Mouse (Mus musculus) ES-CJ7 (cell line): ENCODE results near the gene Cep95.
"Not testable (repeated sequence)": the region's sequence is repeated elsewhere in the genome, so short reads cannot be mapped to it uniquely, and the experiment has no call there.

Experiments used
- DNase-seq: peaks from one replicate; pipeline ENCODE4 v3.0.0; 2011; ENCODE audit warnings: low read depth, low spot score

The Cep95 gene

DNA sequence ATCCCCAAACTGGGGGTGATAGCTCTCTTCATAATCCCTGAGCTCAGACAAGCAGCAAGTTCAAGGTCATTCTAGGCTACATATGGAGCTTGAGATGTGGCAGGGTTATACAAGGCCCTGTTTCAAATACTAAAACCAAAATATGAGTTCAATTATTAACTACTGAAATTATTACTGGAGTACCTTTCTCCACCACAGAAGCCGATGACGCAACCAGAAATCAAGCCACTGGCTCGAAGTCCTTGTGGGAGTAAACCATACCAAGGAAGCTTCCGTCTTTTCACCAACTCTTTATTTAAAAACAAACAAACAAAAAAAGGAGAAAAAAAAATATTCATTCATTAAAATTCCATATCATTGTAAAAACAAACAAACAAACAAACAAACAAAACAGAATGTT, 12.1 kb upstream of the Cep95 start:
- no peak for DNase-seq

DNA sequence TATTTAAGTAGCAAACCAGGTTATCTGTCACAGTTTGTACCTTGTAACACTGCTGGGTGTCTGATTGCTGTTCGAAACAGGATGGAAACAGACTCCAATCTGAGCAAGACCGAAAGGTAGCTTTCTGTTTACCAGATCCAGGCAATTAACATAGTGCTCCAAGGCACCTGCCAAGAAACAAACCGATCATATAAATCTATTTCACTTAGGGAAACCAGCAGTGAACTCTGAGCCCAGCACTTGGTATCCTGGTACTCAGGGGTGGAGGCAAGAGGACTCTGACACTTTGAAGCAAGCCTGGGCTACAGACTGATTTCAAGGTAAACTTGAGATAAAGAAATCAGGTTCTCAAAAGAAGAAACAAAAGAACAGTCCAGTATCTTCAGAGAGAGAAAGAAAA, 11.7 kb upstream of the Cep95 start:
- no peak for DNase-seq

DNA sequence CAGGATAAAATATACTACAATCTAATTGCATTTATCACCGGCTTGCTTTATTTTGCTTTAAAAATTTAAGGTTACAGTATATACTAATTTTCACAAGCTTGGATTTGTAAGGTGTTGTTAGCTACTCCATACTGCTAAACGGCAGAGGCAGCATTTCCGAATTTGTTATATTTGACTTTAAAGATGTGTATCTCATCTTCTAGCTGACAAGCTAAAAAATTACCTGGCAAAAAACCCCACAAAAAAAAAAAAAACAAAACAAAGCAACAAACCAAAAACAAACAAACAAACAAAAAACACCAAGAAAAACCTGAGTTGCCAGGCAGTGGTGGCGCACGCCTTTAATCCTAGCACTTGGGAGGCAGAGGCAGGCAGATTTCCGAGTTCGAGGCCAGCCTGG, 10.9 kb upstream of the Cep95 start:
- no peak for DNase-seq

DNA sequence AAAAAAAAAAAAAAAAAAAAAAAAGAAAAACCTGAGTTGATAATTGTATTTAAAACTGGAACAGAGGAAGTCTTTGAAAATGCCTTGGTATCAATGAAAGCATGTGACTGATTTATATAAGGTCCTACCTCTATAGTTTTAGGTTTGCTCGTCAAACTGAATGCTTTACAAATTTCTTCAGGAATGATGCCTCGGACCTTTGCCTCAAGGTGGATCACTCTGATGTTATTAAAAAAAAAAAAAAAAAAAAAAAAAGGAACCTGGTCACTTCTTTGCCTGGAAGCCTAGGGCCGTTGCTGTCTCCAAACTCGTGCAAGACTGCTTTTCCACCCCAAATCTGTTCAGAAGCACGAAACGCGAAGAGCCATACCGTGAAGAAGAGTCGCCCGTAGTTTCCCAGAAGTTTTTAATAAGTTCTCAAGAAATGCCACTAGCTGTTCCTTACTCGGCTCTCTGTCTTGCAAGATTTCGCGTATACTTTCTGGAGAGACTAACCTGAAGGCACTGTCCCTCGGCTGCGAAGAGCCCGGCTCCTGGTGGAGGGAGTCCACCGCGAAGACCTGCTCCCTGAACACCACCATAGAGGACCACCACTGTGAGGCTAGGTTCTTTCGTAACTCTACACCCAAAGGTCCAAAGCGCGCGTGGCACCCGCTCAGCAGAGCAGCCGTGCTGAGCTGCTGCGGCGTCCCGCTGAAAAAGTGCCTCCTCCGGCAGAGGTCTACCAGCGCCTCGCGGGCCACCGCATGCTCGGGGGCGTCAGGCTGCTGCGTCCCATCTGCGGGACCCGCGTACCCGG, 10.3 kb upstream of the Cep95 start:
- DNase-seq = no peak

DNA sequence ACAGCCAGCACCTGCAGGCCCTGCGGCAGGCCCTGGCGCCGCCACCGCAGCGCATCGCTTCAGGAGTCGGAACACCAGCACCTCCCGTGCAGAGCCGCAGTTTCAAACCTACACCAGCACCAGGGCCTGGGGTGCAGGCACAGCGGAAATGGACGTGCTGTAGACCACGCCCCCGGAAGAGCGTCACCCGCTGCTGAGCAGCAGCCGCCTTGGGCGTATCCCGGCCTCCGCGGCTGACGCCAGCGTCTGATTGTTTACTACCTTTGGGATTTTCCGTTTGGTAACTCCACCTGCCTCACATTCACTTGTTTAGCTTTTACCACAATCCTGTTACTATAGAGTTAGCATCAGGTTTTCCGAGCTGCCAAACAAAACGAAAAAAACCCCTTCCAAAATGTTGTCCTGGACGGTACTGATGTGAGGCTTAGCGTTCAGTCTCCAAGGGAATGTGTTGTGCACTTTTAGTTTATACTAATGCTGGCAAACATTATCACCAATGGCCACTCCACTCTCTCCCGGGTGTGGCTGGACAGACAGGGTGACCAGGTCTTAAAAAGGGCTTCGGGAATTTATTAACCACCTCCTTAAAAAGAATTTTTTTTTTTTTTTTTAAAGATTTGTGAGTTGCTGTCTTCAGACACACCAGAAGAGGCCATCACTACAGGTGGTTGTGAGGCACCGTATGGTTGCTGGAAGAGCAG, 9.5 kb upstream of the Cep95 start, which contains the start of gene Polg2:
Gene Polg2 (minus strand): TSS at position 150 of the 701 bp plus-strand sequence.
- DNase-seq = peak; percentile 94

DNA sequence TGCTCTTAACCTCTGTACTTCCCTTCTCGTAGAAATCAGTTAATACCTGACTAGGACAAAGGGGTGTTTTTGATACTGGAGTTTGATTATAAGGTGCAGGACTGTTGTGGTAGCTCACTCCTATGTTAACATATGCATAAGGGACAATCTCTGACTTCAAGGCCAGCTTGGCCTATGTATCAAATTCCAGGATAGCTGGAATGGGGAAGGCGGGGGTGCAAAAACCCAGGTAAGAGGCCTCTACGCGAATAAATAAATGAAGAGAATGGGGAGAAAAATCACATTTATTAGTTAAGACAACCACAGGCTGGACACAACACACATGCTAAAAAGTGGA, 9.0 kb upstream of the Cep95 start:
- no peak for DNase-seq

DNA sequence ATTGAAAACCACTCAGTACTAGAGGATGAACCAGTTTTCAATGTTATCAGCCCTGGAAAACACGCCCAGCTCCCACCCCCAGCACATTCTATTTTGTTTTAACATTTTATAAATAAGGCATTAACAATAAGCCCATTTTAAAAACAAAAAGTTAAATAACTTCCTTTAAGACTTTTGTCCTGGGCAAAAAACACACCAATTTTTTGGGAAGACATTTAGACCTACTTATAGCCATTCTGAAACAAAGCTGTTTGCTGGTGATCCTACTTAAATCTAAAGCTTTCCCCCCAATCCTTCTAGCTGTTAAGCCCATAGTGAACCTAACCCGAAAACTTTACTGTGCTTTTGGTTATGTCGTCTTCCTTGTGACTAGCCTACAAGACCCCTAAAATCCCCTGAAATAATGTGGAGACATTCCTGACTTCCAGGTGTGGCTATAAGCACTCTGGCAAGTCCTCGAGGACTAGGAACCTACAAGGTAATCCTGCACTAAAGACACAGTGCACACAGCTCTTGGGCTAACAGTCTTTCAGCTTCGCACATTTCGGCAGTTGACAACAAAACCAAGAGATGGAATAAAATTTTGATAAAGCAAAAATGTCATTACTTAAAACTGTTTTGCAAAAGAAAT, 8.3 kb upstream of the Cep95 start:
- DNase-seq = no peak

DNA sequence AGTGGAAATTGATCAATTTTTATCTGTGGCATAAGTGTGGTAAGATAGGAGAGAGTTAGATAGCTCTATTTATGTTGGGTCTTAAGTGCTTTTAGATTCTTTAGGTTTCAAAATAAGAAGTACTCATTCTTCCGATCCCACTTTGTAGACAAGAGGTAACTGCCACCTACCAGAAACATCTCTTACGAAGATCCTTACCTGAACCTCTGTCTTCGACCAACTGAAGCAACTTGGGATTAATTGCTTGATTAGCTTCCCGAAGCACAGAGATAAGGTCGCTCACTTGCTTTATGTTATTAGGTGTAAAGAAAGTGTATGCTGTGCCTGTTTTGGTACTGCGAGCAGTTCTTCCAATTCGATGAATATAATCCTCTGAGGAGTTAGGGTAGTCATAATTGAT, 6.8 kb upstream of the Cep95 start:
- not testable (repeated sequence) for DNase-seq

DNA sequence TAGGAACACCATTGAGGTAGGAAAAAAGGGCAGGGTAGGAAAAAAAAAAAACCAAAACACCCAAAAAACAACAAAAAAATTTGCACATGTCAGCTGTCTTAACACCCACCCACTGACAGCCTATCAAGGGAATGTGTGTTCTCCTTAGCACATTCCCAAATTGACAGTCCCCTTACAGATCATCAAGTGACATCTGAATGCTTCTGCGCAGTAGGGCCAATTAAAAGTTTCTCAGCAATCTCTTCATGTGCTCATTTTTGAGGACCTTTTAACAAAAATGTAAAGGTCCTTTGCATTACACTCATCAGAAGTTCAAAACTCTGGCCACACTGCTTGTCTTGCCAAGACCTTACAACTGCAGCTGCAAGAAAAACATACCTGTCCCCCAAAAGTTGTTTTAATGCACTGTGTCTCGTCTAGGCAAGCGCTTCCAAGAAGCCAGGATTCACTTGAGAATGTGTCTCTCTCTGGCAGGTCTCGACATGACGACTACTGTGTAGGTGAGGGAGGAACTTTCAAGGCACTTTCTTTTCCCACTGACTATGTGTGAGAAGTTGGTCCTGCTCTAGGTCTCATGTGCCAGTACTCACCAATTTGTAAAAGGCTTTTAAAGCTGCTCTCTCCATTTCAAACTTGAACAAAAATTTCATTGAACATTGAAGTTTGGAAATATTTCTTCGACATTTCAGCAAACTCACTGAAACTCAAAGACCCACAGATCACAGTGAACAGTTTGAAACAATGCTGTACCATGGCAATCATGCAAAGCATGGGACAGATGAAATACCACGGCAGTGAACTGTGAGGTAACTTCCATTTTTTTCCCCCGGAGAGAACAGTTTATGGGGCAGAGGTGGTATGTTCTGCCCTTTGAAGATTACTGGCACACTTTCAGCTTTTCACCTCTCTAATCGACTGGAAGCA, 5.9 kb upstream of the Cep95 start:
- DNase-seq = no peak

DNA sequence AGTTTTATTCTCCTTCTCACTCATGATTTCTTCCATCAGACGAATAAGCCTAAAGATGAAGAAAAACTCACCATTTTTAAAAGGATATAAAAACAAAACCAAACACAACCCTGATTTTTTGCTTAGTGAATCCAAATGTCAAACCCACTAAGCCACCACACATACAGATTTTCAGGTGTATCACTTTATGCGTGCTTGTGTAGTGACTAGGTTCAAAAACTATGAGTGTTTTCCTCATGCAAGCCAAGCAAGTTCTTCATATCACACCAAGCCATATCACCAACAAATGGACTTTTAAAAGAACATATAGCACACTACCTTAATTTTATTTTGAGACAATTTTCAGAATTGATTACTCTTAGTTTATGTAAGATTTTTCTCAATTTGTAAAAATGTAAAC, 4.6 kb upstream of the Cep95 start:
- DNase-seq = no peak

DNA sequence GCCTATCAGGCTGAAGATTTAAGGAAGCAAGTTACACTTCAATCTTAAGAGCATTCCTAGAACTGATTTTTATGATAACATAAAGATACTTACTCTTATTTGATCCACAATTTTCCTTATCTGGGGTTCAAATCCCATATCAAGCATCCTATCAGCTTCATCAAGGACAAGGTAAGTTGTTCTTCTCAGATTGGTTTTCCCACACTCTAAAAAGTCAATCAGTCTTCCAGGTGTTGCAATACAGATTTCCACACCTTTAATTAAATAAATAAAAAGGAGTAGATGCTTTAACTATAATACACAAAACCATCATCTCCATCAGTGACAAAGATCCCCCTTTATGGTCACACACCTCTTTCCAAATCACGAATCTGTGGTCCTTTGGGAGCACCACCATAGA, 4.0 kb upstream of the Cep95 start:
- no peak for DNase-seq

DNA sequence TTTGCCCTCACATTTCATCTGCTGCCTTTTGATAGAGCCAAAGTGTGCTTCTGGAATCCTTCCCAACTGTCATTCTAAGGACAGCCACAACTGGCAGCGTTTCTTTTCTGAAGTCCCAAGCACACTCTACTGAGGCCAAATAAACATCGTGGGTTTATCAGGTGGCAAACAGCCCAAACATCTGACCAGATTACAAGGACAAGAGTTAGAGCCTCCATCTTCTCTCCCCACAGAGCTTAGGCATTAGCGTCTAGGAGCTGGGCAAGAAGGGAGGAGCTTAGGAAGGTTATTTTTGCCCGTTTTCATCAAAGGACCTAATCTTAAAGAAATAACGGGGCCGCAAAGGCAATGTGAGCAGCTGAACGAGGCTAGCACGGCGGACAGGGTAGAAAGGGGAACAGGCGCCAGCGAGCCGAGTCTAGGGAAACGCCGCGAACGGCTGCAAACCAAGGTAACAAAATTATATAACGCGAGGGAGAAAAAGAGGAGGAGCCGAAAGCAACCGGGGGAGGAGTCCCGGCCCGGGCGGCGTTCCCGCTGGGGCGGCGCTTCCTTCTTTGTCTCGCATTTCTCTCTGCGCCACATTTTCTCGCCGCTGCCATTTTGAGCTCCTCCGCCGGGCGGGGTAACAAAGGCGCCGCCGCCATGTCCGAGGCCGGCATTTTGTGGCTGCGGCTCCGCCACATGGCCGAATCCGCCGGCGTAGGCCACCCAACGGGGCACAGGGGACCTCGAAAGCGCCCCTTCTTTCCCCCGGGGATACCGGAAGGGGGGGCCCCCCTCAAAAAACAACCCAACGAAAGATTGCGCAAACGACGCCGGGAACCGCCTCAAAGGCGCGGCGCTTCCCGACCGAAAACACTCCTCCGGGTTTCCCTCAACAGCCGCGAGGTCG, 1.7 kb upstream of the Cep95 start:
- peak; percentile 81 for DNase-seq

DNA sequence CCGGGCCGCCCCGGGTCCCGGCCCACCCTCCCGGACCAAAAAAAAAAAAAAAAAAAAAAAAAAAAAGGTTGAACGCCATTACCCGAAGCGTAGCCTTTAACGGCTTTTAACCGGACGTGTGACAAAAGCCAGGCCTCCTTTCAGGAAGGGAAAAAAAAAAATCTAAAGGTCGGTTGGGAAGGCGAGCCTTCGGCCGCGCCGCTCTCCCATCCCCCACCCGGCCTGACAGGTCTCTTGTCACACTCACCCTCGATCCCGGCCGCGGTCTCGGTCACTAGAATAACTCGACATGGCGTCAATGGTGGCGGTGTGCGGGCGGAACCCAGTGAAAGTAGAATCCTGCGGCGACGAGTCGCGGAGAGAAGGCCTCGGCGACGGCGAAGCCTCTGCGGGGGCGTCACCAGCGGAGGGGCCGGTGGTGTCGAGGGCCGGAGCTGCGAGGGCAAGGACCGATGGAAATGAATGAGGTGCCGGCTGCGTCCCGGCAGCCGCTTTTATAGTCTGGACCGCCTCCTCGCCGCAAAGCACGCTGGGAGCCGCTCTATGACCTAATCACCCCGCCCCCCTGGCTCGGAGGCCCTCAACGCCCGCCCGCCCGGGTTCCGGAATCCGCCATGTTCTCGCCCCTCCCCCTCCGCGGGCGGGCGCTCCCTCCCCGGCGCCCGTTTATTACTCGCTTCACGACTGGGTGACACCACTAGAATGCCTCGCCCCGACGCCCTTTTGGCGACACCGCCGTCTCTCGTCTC, 852 bp upstream of the Cep95 start:
- DNase-seq = peak; percentile 96

DNA sequence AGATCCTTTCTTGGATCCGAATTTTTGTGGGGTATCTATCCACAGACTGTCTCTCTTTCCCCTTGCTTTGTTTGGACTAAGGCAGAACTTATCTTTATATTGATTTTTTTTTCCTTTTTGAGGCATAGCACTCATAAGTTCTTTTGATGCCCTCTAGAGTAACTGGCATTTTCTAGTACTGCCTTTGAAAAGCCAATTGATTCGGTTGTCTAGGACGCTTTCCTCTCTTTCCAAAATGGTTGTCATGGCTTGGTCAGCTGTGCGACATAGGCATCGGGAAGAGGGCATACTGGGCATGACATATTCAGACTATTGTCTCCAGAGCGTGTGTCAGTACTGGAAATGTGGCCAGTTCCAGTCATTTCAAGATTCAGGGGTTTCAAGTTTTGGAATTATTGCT, 597 bp downstream of the Cep95 start:
- no peak for DNase-seq

DNA sequence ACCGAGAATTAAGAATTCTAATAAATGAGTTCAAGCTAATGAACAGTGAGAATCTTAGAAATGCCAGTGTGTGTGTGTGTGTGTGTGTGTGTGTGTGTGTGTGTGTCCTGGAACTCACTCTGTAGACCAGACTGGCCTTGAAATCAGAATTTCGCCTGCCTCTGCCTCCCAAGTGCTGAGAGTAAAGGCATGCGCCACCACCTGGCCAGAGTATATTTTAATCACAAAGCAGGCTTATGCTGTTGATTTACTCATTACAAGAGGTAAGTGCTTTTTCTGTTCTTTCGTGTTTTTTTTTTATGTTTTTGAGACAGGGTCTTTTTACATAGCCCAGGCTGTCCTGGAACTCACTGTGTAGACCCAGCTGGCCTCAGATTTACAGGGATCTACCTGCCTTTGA, 4.8 kb downstream of the Cep95 start:
- DNase-seq = peak; percentile 48

DNA sequence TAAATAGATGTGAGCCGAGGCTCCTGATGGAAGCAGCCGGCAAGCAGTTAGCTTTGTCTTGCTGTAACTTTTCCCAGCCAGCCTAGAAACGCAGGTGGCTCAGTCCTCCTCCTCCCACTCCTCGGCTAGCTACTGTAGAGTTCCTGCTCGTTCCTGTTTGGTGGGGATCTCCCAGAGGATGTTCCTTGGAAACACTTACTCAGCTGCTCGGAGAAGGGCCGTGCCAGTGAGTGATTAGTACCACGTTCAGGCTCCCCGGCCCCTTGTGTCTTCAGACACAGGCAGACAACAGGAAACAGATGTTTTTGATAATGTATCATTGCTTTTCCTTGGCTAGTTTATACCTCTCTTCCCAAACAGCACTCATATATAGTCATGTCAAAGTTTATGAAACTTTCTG, 6.6 kb downstream of the Cep95 start:
- DNase-seq = no peak

DNA sequence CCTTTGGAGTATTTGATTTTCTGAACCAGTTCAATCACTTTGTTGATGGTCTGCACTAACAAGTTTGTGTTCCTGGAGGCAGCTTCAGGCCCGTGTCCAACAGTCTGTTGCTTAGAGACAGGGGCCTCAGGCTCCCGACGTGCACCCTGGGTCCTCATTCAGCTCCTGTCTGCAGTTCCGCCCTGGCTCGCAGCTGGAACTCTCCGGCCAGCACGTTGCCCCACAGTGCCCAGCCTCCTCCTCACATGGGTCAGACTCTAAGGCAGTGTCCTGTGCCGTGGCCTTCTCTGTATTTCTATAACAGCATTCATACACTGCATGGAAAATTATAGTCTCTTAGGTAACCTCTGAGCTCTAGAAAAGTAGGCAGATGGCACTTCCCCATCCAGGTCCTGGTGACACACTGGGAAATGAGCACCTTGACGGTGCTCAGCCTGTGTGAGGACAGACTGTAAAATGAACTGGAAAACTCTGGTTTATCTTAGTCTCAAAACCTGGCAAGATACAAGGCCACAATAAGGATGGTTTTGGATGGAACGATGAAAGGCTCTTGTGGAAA, 13.1 kb downstream of the Cep95 start:
- no peak for DNase-seq

DNA sequence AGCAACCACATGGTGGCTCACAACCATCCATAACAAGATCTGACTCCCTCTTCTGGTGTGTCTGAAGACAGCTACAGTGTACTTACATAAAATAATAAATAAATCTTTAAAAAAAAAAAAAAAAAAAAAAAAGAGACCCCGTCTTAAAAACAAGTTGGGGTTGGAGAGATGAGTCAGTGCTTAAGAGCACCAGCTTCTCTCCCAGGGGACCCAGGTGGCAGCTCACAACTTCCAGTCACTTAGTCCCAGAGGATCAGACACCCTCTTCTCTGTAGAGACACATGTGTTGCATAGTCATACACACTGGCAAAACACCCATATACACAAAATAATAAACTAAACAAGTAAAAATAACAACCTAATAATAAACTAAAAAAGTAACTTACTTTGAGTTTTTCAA, 18.4 kb downstream of the Cep95 start:
- not testable (repeated sequence) for DNase-seq

DNA sequence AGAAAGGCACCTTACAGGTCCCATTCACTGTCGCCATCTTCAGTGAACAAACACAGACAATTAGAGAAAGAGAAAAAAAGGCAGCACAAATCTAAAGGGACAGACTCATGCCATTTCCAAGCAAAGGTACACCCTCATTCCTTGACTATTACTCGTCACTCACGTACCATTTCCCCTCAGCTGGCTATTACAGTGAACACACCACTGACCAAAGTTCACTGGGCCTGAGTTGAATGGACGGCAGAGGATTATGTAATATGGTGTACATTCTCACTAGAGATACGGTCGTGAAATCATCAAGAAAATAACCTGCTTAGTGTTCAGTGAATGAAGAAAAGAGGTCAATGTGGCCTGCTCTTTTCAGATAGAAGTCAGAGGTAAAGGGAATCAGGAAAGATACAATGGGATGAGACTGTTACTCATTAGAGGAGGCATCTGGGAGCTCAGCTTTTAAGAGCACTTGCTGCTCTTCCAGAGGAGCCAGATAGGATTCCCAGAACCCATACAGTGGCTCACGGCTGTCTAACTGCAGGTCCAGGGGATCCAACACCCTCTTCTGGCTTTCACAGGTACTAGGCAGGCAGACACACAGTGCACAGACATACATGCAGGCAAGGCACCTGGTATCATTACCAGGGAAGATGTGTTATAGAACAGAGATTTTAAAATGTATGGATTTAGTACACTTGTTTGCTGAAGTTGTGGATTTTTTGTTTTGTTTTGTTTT, 23.5 kb downstream of the Cep95 start:
- DNase-seq = no peak
